Mouse (Mus musculus) adrenal gland, postnatal 25 days (tissue): ENCODE results near the gene Gm20517. TPM values are rescaled to one million over a fixed set of nuclear protein-coding genes. Genes with fewer than 3 reads are reported as not detected.

Experiments
- DNase-seq: peaks from one replicate; pipeline ENCODE4 v3.0.0; 2021; ENCODE audit warnings: mixed read lengths
- total RNA-seq: library from RNA; stranded (reverse); gene quantifications from 2 replicates; pipeline ENCODE4 v1.2.3, GENCODE M21; 2021

Gene Gm20517
- total RNA-seq, 1 experiment from 2014 or later = 3.9 TPM

GRCm38 (mm10) chr17:47678702-47679101 is 67.3 kb downstream of the Gm20517 start:
- no peak for DNase-seq

- no peak for DNase-seq
Measured at GRCm38 (mm10) chr17:47682836-47683235, 71.4 kb downstream of the Gm20517 start.

- DNase-seq = peak; percentile 94
Measured at GRCm38 (mm10) chr17:47687409-47688343, 76.3 kb downstream of the Gm20517 start.

- no peak for DNase-seq
Measured at GRCm38 (mm10) chr17:47688344-47688607, 76.9 kb downstream of the Gm20517 start, which contains the start of gene Tomm6. Gene Tomm6, minus strand, starts transcription at chr17:47688386.

GRCm38 (mm10) chr17:47688608-47689575 is 77.5 kb downstream of the Gm20517 start, which contains the start of gene Frs3:
Gene Frs3, plus strand, starts transcription at chr17:47689030.
- peak; percentile 77 for DNase-seq

- no peak for DNase-seq
Measured at GRCm38 (mm10) chr17:47689894-47690293, 78.5 kb downstream of the Gm20517 start.

GRCm38 (mm10) chr17:47691650-47692049 is 80.3 kb downstream of the Gm20517 start:
- DNase-seq = no peak

GRCm38 (mm10) chr17:47693671-47694441 is 82.5 kb downstream of the Gm20517 start:
- DNase-seq = no peak

GRCm38 (mm10) chr17:47694442-47694502 is 82.9 kb downstream of the Gm20517 start, which contains the start of gene Gm21981:
Gene Gm21981, minus strand, starts transcription at chr17:47694455.
- DNase-seq = no peak

- peak; percentile 99 for DNase-seq
Measured at GRCm38 (mm10) chr17:47694503-47695336, 83.3 kb downstream of the Gm20517 start, which contains the start of gene Prickle4. Gene Prickle4, minus strand, starts transcription at chr17:47694736.

GRCm38 (mm10) chr17:47695337-47695710 is 83.9 kb downstream of the Gm20517 start:
- DNase-seq = no peak

- no peak for DNase-seq
Measured at GRCm38 (mm10) chr17:47698156-47698555, 86.8 kb downstream of the Gm20517 start.

GRCm38 (mm10) chr17:47699055-47699454 is 87.7 kb downstream of the Gm20517 start:
- no peak for DNase-seq

GRCm38 (mm10) chr17:47701793-47702192 is 90.4 kb downstream of the Gm20517 start:
- DNase-seq = no peak

GRCm38 (mm10) chr17:47702548-47703345 is 91.4 kb downstream of the Gm20517 start:
- no peak for DNase-seq

GRCm38 (mm10) chr17:47703556-47703955 is 92.2 kb downstream of the Gm20517 start:
- DNase-seq = no peak

GRCm38 (mm10) chr17:47704692-47705091 is 93.3 kb downstream of the Gm20517 start:
- DNase-seq = no peak

GRCm38 (mm10) chr17:47706196-47706595 is 94.8 kb downstream of the Gm20517 start:
- no peak for DNase-seq

GRCm38 (mm10) chr17:47707961-47708360 is 96.6 kb downstream of the Gm20517 start:
- no peak for DNase-seq

GRCm38 (mm10) chr17:47708972-47709371 is 97.6 kb downstream of the Gm20517 start:
- DNase-seq = no peak

- DNase-seq = no peak
Measured at GRCm38 (mm10) chr17:47710036-47710435, 98.6 kb downstream of the Gm20517 start.
